Mouse (Mus musculus) cerebellum, postnatal 14 days (tissue): ENCODE results near the gene Ror2.
A peak's percentile ranks its signal among the peaks of the same experiment; 100 is the strongest.

ENCODE experiments used
- DNase-seq, 2 experiments: peaks; one replicate each; pipeline ENCODE4 v3.0.0; 2021; ENCODE audit warnings: mixed read lengths in 2 of 2

The Ror2 gene

DNA sequence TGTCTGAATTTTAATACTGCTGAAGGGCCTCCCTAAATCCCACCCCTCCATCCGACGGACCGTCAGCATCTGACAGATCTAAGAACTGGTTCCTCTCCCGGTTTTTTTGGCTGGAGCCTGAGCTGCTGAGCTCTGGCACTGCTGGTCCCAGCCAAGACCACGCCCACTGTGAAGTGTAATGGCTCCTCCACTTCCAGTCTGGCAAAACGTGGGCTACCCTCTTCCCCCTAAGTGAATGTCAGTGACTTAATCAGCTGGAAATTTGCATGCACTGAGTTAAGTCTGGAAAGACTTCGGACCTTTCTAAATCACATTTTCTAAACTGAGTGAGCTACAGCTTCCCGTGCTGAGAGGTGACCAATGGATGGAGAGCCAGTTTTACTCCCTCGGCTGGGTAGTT, 52.5 kb downstream of the Ror2 start:
- DNase-seq, result peak; percentile 74 to 79

DNA sequence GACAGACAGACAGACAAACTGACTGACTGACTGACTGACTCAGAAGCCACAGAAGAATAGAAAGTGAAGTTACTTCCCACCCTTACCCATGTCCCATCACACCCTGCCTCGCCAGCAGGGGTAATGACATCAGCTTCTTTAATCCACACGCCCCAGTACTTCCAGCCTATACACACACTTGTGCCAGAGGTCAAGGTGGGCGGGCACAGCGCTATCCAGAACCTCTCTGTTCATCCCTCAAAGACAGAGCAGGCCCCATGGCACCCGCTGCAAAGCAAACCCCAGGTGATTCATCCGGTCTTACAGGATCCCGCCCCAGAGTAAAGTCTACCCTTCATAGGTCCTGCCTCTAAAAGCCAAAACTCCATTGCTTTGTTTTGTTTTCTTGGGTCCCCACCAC, 53.5 kb downstream of the Ror2 start:
- DNase-seq, result no peak

GRCm38 (mm10) chr13:53230446-53231161, 55.3 kb downstream of the Ror2 start:
- no peak for DNase-seq

DNA sequence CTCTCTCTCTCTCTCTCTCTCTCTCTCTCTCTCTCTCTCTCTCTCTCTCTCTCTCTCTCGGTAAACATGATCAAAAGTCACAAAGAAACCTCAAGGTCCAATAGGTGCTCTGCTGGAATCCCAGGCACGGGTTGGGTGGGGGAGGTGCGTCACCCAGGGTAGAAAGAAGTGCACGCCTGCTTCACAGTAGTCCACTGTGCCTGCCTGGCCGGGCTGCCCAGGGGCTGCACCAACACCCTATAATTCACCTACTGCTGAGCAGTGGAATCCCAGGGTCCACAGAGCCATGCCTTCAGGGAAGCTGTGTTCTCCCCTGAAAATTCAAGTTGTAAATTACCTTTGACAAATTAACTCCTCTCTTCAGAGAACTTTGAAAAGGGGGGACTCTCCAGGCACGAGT, 58.9 kb downstream of the Ror2 start:
- no peak for DNase-seq

- DNase-seq, result no peak
Measured at GRCm38 (mm10) chr13:53226461-53226860, 59.5 kb downstream of the Ror2 start.

DNA sequence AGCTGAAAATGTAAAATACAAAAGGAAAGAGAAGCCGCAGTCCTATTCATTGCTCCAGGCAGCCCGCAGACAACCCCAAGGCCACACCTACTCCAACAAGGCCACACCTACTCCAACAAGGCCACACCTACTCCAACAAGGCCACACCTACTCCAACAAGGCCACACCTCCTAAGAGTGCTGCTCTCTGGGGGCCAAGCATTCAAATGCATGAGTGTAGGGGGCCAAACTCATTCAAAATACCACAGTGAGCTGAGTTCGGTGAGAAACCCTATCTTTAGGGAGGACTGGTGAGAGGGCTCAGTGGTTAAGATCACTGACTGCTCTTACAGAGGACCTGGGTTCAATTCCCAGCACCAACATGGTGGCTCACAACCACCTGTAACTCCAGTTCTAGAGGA, 60.0 kb downstream of the Ror2 start:
- DNase-seq, result no peak

DNA sequence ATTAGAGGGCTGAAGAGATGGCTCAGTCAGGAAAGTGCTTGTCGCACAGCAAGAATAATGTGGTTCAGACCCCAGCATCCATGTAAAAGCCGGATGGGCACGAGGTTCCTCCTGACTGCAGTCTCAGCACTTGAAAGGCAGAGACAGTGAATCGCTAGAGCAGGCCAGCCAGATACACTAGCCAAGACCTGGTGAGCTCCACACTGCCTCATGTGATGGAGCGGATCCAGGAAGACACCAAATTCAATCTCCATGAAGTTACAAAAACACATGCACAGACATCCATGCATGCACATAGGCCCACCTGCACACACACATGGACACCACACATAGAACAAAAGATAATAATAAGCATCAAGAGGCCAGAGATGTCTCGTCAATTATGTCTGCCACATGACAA, 64.7 kb downstream of the Ror2 start:
- DNase-seq, result peak; percentile 42 to 48

GRCm38 (mm10) chr13:53219889-53220288, 66.0 kb downstream of the Ror2 start:
- no peak for DNase-seq

GRCm38 (mm10) chr13:53219391-53219790, 66.5 kb downstream of the Ror2 start:
- DNase-seq, result no peak

DNA sequence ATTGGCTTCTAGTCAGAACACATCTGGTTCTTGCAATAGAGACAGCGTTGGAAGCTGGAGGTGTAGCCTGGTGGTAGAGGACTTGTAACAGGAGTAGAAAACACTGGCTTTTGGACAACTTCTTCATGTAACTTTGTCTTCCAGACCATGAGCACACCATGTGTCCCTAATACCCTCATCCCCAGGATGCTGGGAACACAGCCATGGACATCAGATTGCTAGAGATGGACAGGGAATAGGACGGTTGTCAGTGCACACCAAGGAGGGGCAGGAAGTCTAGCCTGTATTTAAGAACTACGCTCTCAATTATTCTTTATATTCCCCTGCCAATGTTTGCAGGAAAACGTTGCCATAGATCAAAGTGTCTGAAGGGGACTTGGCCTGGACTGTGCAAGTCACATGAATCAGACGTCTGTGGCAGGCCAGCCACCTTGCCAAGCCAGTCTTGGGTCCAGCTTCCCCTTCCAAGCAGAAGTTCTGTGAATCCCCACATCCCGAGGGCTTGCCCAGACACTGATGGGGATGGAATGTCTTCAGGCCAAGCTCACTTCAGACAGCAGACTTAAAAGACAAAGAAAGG, 68.4 kb downstream of the Ror2 start:
- no peak for DNase-seq

- DNase-seq, result no peak
Measured at GRCm38 (mm10) chr13:53211971-53212733, 73.8 kb downstream of the Ror2 start.

GRCm38 (mm10) chr13:53208556-53208955, 77.4 kb downstream of the Ror2 start:
- peak; percentile 43 to 56 for DNase-seq

GRCm38 (mm10) chr13:53205128-53205911, 80.6 kb downstream of the Ror2 start:
- DNase-seq, result no peak

GRCm38 (mm10) chr13:53202439-53202830, 83.5 kb downstream of the Ror2 start:
- DNase-seq, result no peak

DNA sequence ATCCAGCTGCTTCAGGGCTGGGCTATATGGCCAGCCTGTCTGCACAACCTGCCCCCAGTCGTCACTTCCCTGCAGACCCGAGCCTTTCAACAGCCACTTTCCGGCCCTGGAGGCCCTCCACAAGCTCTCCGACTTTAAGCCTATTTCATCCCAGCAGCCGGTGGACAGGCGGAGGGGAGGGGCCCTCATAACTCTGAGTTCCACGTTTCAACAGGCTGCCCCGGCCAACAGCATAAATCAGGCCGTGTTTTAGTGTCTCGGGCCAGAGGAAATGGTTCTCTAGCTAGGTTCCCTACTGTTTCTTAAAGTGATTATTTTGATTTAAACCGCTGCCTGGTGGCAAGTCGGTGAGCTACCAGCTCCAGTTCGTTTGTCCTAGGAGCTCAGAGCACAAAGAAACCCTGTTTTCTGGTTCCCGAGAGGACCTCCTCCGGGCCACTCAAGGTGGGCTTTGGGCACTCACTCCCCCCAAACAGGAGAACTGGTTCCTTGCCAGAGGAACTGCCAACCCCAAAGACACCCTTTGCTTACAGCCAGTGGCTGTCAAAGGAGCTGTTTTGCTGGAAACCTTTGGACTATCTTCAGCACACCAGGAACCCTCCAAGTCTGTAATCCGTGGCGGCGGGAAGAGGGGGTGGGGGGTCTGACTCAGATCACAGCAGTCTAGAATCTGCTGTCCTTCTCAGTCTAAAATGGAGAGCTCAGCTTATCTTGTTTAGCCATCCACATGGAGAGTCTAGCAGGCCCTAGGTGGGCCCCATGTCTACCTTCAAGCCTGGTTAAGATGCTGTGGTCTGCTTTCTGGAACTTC, 84.1 kb downstream of the Ror2 start:
- peak in 1 of 2 experiments; percentile 27 for DNase-seq

DNA sequence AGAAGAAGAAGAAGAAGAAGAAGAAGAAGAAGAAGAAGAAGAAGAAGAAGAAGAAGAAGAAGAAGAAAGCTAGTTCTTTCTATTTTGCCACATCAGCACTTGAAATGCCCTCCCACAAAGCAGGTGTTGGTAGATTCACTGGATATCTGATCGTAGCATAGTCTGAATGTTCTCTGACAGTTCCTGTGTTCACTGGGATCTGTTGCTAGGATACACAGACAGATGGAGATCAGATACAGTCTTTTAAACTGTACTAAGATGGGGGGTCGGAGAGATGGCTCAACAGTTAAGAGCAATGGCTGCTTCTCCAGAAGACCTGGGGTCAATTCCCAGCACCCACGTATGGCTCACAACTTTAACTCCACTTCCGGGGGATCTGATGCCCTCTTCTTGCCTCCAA, 85.8 kb downstream of the Ror2 start:
- DNase-seq, result no peak

DNA sequence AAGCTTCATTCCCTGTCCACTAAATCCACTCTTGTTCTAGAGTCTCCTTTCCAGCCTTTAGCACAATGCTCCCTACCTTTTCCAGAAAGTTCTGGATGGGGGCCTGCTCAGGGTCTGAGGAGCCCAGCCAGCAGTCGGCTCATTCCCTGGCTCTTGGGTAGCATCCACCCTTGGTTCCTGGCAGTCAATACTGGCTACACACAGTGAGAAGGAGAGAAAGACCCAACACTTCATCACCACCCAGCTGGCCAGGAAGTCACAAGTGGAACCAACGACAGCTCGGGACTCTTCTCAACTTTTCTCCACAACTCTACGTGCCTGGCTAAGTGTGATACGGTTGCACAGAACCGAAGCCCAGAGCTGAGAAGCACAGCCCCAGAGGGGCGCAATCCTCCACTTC, 86.7 kb downstream of the Ror2 start:
- DNase-seq, result no peak

DNA sequence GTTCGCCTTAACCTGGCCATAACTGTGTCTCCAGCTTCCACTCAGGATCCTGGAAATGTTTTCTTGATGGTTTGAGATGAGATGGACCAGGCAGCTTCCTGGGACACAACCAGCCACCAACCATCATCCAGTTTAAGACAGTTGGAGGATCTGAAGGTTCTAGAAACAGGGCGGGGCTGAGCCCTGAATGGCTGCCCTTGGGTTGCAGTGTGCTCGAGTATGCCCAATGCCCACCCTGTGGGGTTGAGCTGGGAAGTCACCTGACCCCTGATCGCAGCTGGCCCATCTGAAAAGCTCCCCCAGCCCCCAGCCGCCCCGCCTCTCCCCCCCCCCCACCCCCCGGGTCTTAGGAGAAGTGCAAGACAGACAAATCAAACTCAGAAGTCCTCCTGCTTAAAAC, 89.2 kb downstream of the Ror2 start:
- no peak for DNase-seq

GRCm38 (mm10) chr13:53195951-53196677, 89.8 kb downstream of the Ror2 start:
- DNase-seq, result no peak

GRCm38 (mm10) chr13:53194306-53194705, 91.6 kb downstream of the Ror2 start:
- DNase-seq, result no peak

DNA sequence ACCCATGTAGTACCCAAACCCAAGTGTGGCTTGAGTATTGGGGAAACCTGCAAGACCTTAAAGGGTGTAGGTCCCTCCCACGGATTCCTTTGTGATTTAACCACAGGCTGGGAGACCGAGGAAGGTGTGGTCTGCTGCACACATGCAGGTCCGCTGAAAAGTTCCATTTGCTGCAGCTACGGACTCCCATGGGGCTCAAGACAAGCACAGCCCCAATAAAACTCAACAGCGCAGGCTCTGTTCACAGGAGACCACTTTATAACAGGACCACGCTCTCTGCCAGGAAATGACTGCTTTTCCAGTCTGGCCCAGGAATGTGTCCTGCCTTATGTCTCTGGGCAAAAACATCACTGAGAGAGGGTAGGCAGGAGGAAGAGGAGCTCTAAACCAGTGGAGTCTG, 92.2 kb downstream of the Ror2 start:
- DNase-seq, result no peak

GRCm38 (mm10) chr13:53192286-53192685, 93.6 kb downstream of the Ror2 start:
- DNase-seq, result no peak
